Mouse (Mus musculus) forebrain, embryonic 16.5 days (tissue): ENCODE measurements around the gene Prrt3. TPM values are rescaled to one million over a fixed set of nuclear protein-coding genes. Genes with fewer than 3 reads are reported as not detected.

Experiments used
- microRNA-seq: library from miRNA; unstranded; fragments of <30 nt; microRNA quantifications from one replicate; pipeline ENCODE4, GENCODE M21; 2017
- polyA plus RNA-seq: library from polyadenylated mRNA; unstranded; fragments of >200 nt; fragmentation: Nextera tagmentation; extraction: Ambion mirVana; gene quantifications from 2 replicates; pipeline ENCODE4 v1.2.1, GENCODE M21; 2015

The Prrt3 gene
- polyA plus RNA-seq, 1 experiment from 2014 or later, result 8.5 TPM

Small RNA genes within 50 kb of the gene (microRNA-seq; reads per million reads assigned to microRNA genes)
- gene Gm23365, result not detected

Other genes starting within 250 kb of the Prrt3 start
- 0.32 and 1.4 TPM in 2 replicates for gene Cpne9, start 219.6 kb downstream of the Prrt3 start, polyA plus RNA-seq
- 19.9 and 20.3 TPM in 2 replicates for gene Brpf1, start 194.8 kb downstream of the Prrt3 start, polyA plus RNA-seq
- gene Ogg1, start 175.0 kb downstream of the Prrt3 start, polyA plus RNA-seq, result 11.3 and 11.9 TPM in 2 replicates
- 78.9 and 99.3 TPM in 2 replicates for gene Camk1, start 157.9 kb downstream of the Prrt3 start, polyA plus RNA-seq
- 83.3 and 88.8 TPM in 2 replicates for gene Tada3, start 124.0 kb downstream of the Prrt3 start, polyA plus RNA-seq
- gene Arpc4, start 123.8 kb downstream of the Prrt3 start, polyA plus RNA-seq, result 407 and 414 TPM in 2 replicates
- gene Ttll3, start 112.7 kb downstream of the Prrt3 start, polyA plus RNA-seq, result 6.4 and 8.7 TPM in 2 replicates
- 13.9 and 16.3 TPM in 2 replicates for gene Rpusd3, start 82.6 kb downstream of the Prrt3 start, polyA plus RNA-seq
- gene Cidec, start 66.2 kb downstream of the Prrt3 start, polyA plus RNA-seq, result not detected in 2 replicates
- 90.9 and 98.9 TPM in 2 replicates for gene Jagn1, start 59.4 kb downstream of the Prrt3 start, polyA plus RNA-seq
- gene Il17re, start 43.4 kb downstream of the Prrt3 start, polyA plus RNA-seq, result 0.07 TPM in 1 of 2 replicates, not detected in the other
- 2.4 and 3.5 TPM in 2 replicates for gene Il17rc, start 30.5 kb downstream of the Prrt3 start, polyA plus RNA-seq
- gene Creld1, start 18.6 kb downstream of the Prrt3 start, polyA plus RNA-seq, result 62.6 and 73.9 TPM in 2 replicates
- 106 and 108 TPM in 2 replicates for gene Emc3, start 29.7 kb upstream of the Prrt3 start, polyA plus RNA-seq
- gene Fancd2, start 29.8 kb upstream of the Prrt3 start, polyA plus RNA-seq, result 4.3 and 4.7 TPM in 2 replicates
- gene Fancd2os, start 98.8 kb upstream of the Prrt3 start, polyA plus RNA-seq, result 0.19 TPM in 1 of 2 replicates, not detected in the other
- 231 and 240 TPM in 2 replicates for gene Brk1, start 102.8 kb upstream of the Prrt3 start, polyA plus RNA-seq
- gene Vhl, start 122.0 kb upstream of the Prrt3 start, polyA plus RNA-seq, result 78.1 and 82.2 TPM in 2 replicates
- gene Irak2, start 136.5 kb upstream of the Prrt3 start, polyA plus RNA-seq, result 1.4 and 1.5 TPM in 2 replicates
- gene Tatdn2, start 195.1 kb upstream of the Prrt3 start, polyA plus RNA-seq, result 1.1 and 1.6 TPM in 2 replicates
- 0.49 TPM in 1 of 2 replicates, not detected in the other for gene Ghrl, start 217.9 kb upstream of the Prrt3 start, polyA plus RNA-seq
- 231 and 237 TPM in 2 replicates for gene Sec13, start 238.8 kb upstream of the Prrt3 start, polyA plus RNA-seq